Mouse (Mus musculus) c-Kit-positive CD71-positive TER-119-negative erythroid progenitor cells, embryonic 14.5 days (primary cell): Measurements from ENCODE around the gene Disp3.

Experiments used
- DNase-seq: peaks from one replicate; pipeline ENCODE4 v3.0.0-alpha.2; 2013; ENCODE audit warnings: low read depth

Disp3 gene

GRCm38 (mm10) chr4:148288055-148288549, 337 bp upstream of the Disp3 start:
- DNase-seq: peak; percentile 52

- no peak for DNase-seq
Observed at GRCm38 (mm10) chr4:148287041-148287440, 724 bp downstream of the Disp3 start.

- peak; percentile 19 for DNase-seq
Observed at GRCm38 (mm10) chr4:148286226-148287031, 1.3 kb downstream of the Disp3 start.

- DNase-seq: no peak
Observed at GRCm38 (mm10) chr4:148284219-148284618, 3.5 kb downstream of the Disp3 start.

GRCm38 (mm10) chr4:148276816-148277491, 10.8 kb downstream of the Disp3 start:
- no peak for DNase-seq

- no peak for DNase-seq
Observed at GRCm38 (mm10) chr4:148274671-148275070, 13.1 kb downstream of the Disp3 start.

- DNase-seq: no peak
Observed at GRCm38 (mm10) chr4:148273229-148273628, 14.5 kb downstream of the Disp3 start.

- no peak for DNase-seq
Observed at GRCm38 (mm10) chr4:148271656-148272055, 16.1 kb downstream of the Disp3 start.

GRCm38 (mm10) chr4:148266973-148267507, 20.7 kb downstream of the Disp3 start:
- DNase-seq: no peak

- DNase-seq: no peak
Observed at GRCm38 (mm10) chr4:148259941-148260340, 27.8 kb downstream of the Disp3 start.

- no peak for DNase-seq
Observed at GRCm38 (mm10) chr4:148249341-148249740, 38.4 kb downstream of the Disp3 start.

GRCm38 (mm10) chr4:148240387-148240786, 47.4 kb downstream of the Disp3 start:
- no peak for DNase-seq

- DNase-seq: no peak
Observed at GRCm38 (mm10) chr4:148239474-148240130, 48.2 kb downstream of the Disp3 start.

GRCm38 (mm10) chr4:148238919-148239318, 48.8 kb downstream of the Disp3 start:
- DNase-seq: no peak

GRCm38 (mm10) chr4:148238218-148238617, 49.5 kb downstream of the Disp3 start:
- no peak for DNase-seq

- no peak for DNase-seq
Observed at GRCm38 (mm10) chr4:148236664-148237063, 51.1 kb downstream of the Disp3 start.

GRCm38 (mm10) chr4:148233061-148233460, 54.7 kb downstream of the Disp3 start:
- DNase-seq: no peak

- DNase-seq: no peak
Observed at GRCm38 (mm10) chr4:148232615-148233014, 55.1 kb downstream of the Disp3 start.

GRCm38 (mm10) chr4:148232124-148232523, 55.6 kb downstream of the Disp3 start:
- no peak for DNase-seq

- peak; percentile 25 for DNase-seq
Observed at GRCm38 (mm10) chr4:148229646-148230045, 58.1 kb downstream of the Disp3 start.

GRCm38 (mm10) chr4:148222983-148223382, 64.8 kb downstream of the Disp3 start:
- DNase-seq: no peak

GRCm38 (mm10) chr4:148220656-148221055, 67.1 kb downstream of the Disp3 start:
- no peak for DNase-seq
